Mouse (Mus musculus): ENCODE measurements at regions not wholly inside any gene's neighbourhood (a gene's known extent, or its start where the extent isn't known, plus 50 kb on each side); places are given as distances from the start of the nearest gene placed in this dataset.

- intact Hi-C loops (cut with DNase I), result no loop called here
Measured at GRCm38 (mm10) chrX:38710660-38711264, 61.7 kb upstream of the 6030498E09Rik start.

GRCm38 (mm10) chrX:38711442-38712258, 60.8 kb upstream of the 6030498E09Rik start:
- DNase-seq, result peak in 1 of 2 experiments; percentile 8
- intact Hi-C loops (cut with DNase I), result no loop called here

More at GRCm38 (mm10) chrX:38710660-38711264, 61.7 kb upstream of the 6030498E09Rik start:
- no peak for DNase-seq

All from gastrocnemius, postnatal 36 days (tissue).